Mouse (Mus musculus) liver, postnatal 0 days (tissue): ENCODE measurements at regions not wholly inside any gene's neighbourhood (a gene's known extent, or its start where the extent isn't known, plus 50 kb on each side); places are given as distances from the start of the nearest gene placed in this dataset.

Experiments used
- CTCF ChIP-seq: sonication (generic); IDR thresholded peaks from 2 replicates; pipeline ENCODE4 v1.5.1; 2016; ENCODE audit warnings: antibody characterized with exemption, low read depth
- EP300 ChIP-seq: IDR thresholded peaks from 2 replicates; pipeline ENCODE4 v1.6.1; 2016; ENCODE audit warnings: antibody characterized with exemption, low read depth, mild to moderate bottlenecking

DNA sequence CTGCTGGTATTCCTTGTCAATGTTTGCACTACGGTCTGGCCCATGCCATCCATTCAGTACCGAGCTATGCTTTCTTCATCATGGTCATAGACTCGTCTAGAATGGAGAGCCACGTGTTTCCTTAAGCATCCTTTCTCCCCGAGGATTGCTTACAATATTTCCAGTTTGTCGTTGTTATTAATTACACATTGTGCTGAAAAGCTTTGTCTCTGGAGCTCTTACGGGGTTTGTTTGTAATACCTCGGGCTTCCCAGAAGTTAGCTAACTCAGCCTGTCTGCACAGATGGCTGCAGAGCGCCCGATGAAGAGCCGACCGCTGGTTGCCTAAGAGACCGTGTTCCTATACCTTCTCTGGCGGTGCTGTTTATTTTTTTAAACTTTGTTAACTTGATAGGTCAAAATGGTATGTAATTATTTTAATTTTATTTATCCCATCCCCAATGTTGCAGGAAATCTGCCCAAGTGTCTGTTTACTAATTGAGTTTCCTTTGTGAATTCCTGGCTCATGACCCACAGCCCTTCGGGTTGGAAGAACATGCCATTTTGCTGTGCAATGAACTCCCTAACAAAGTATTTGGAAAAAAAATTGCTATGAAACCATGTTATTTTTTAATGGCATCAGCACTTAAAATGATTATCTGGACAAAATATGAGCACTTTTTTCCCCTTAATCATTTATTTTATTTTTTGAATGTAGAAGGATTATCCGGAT, 194.1 kb upstream of the Cops8 start:
- TF ChIP-seq CTCF (no peak), EP300 (no peak)
